In the genomic region with DNA sequence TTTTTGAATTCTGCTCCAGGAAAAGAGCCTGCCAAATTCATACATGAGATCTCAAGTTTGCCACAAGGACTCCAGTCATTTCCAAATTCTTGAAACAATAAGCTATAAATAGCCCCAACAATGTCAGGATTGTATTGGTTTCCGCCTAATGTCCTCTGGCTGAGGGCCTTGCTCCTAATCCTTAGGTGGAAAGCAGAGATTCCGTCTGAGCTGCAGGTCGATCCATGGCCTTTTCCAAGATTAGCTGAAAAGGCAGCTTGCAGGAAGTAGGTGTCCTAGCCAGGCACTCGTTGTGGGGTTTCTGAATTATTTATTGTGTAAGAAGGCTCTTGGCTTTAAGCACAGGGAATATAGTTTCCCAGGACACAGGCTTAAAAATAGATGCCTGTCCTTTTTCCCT, we compare ENCODE assay signal across 16 mouse cellular contexts.
DNase-seq lines count a peak whose midpoint lies in the region; ATAC-seq lines count a peak whose summit lies in the region.
"Had no signal": no experiment of that assay in that cellular context is flagged by ENCODE, and none has a peak within 500 bp of the region (broad histone marks: within the 10 kb centered on the region; RNA-seq: fewer than 3 reads in every experiment).

No protein-coding gene starts in this region.

- no peak overlapping the region for H3K4me2 ChIP-seq in kidney, embryonic 16.5 days (replicated peaks; ENCODE audit: low read depth, low read length)
- H3K4me2 ChIP-seq in heart, embryonic 15.5 days = no peak overlapping the region
- H3K4me2 ChIP-seq in forebrain, embryonic 13.5 days = no peak overlapping the region
- H3K4me2 ChIP-seq: hindbrain, embryonic 13.5 days; limb, embryonic 12.5 days had no signal

- H3K27me3 ChIP-seq in kidney, embryonic 16.5 days (ENCODE audit: insufficient read depth, low read length) = no peaks in the 10 kb centered on the region
- H3K27me3 ChIP-seq in heart, embryonic 15.5 days = no peaks in the 10 kb centered on the region
- no peaks in the 10 kb centered on the region for H3K27me3 ChIP-seq in forebrain, embryonic 13.5 days
- H3K27me3 ChIP-seq: hindbrain, embryonic 13.5 days; limb, embryonic 12.5 days had no signal

- ATAC-seq in kidney, embryonic 16.5 days (ENCODE audit: low FRiP score, low TSS enrichment) = no peak
- ATAC-seq in heart, embryonic 15.5 days (replicated peaks; ENCODE audit: insufficient number of reproducible peaks, insufficient read depth, low FRiP score, low read depth) = no peak
- ATAC-seq in forebrain, embryonic 13.5 days = no peak
- ATAC-seq: intestine, postnatal 0 days; liver, postnatal 0 days had no signal

- WGBS in kidney, embryonic 16.5 days = 55% methylated on average over 4 of the region's 4 CpGs
- 28% methylated on average over 4 of the region's 4 CpGs for WGBS in heart, embryonic 15.5 days
- WGBS in forebrain, embryonic 13.5 days = 63% methylated on average over 4 of the region's 4 CpGs

- no peaks in the 10 kb centered on the region for H3K4me1 ChIP-seq in kidney, embryonic 16.5 days (ENCODE audit: insufficient read depth, low read length)
- H3K4me1 ChIP-seq in heart, embryonic 15.5 days (replicated peaks) = no peaks in the 10 kb centered on the region; the same call in 1 of the 2 replicates
- H3K4me1 ChIP-seq in forebrain, embryonic 13.5 days = peaks cover 6% of the 10 kb centered on the region; the same call in 1 of the 2 replicates

- no peak overlapping the region for H3K9ac ChIP-seq in kidney, embryonic 16.5 days (replicated peaks; ENCODE audit: low read length)
- no peak overlapping the region for H3K9ac ChIP-seq in heart, embryonic 15.5 days
- H3K9ac ChIP-seq in forebrain, embryonic 13.5 days = no peak overlapping the region
- H3K9ac ChIP-seq: hindbrain, embryonic 13.5 days; limb, embryonic 12.5 days; liver, postnatal 0 days had no signal

- no peak overlapping the region for H3K27ac ChIP-seq in kidney, embryonic 16.5 days (ENCODE audit: low read length)
- H3K27ac ChIP-seq in heart, embryonic 15.5 days = 0 out of 2 replicates have a peak overlapping the region, but pooled peaks have one; percentile 20
- no peak overlapping the region for H3K27ac ChIP-seq in forebrain, embryonic 13.5 days
- H3K27ac ChIP-seq: hindbrain, embryonic 13.5 days; limb, embryonic 12.5 days had no signal

- H3K36me3 ChIP-seq in kidney, embryonic 16.5 days (ENCODE audit: insufficient read depth, low read length) = no peaks in the 10 kb centered on the region
- H3K36me3 ChIP-seq in heart, embryonic 15.5 days = no peaks in the 10 kb centered on the region
- H3K36me3 ChIP-seq in forebrain, embryonic 13.5 days (ENCODE audit: poor library complexity, severe bottlenecking) = no peaks in the 10 kb centered on the region
- H3K36me3 ChIP-seq: hindbrain, embryonic 13.5 days; limb, embryonic 12.5 days had no signal

- peak; percentile 9 for DNase-seq in adrenal gland, postnatal 14 days
- no peak for DNase-seq in adrenal gland, adult 18-20 months (ENCODE audit: low spot score in 2 of 2)
- DNase-seq in kidney, adult 9 months = peak; percentile 16
- peak; percentile 6 to 46 for DNase-seq in kidney, postnatal 25 days
- no peak for DNase-seq in cerebellum, postnatal 14 days
- DNase-seq: adrenal gland, postnatal 36 days; liver, postnatal 0 days; right cerebral cortex, postnatal 4 days had no signal

- no peak overlapping the region for H3K4me3 ChIP-seq in kidney, embryonic 16.5 days (ENCODE audit: low read length)
- H3K4me3 ChIP-seq in heart, embryonic 15.5 days = no peak overlapping the region
- H3K4me3 ChIP-seq in forebrain, embryonic 13.5 days = no peak overlapping the region
- H3K4me3 ChIP-seq: erythroblast, embryonic 14.5 days; hindbrain, embryonic 13.5 days; limb, embryonic 12.5 days; myocyte had no signal

- H3K9me3 ChIP-seq in kidney, embryonic 16.5 days (ENCODE audit: low read length) = no peaks in the 10 kb centered on the region
- no peaks in the 10 kb centered on the region for H3K9me3 ChIP-seq in heart, embryonic 15.5 days (replicated peaks)
- H3K9me3 ChIP-seq in forebrain, embryonic 13.5 days (replicated peaks) = no peaks in the 10 kb centered on the region
- H3K9me3 ChIP-seq: hindbrain, embryonic 13.5 days; limb, embryonic 12.5 days had no signal

Comparison
In these comparisons a context has a peak if more than half of its experiments do, and no peak if none do; other contexts are left out.
1. DNase-seq: peak in adrenal gland, postnatal 14 days (single experiment), kidney, adult 9 months (single experiment) and kidney, postnatal 25 days (2 of 2); none in adrenal gland, adult 18-20 months (0 of 2) and cerebellum, postnatal 14 days (0 of 2).